Mouse (Mus musculus): Measurements from ENCODE around the gene Nek8.

- TF ChIP-seq CTCF (IDR thresholded peaks at IDR 0.05; ENCODE audit: low read depth) (no peak), EP300 (IDR thresholded peaks at IDR 0.05; ENCODE audit: low read depth) (no peak)
These were observed 55.3 kb downstream of the Nek8 start for GRCm38 (mm10) chr11:78121176-78121575.
